Mouse (Mus musculus): Measurements from ENCODE around the gene Gpc5.

- TF ChIP-seq TAL1 (IDR thresholded peaks at IDR 0.05; ENCODE audit: low read length): no peak
- TF ChIP-seq GATA1 (IDR thresholded peaks at IDR 0.05; ENCODE audit: low read length): no peak
Measured at GRCm38 (mm10) chr14:116384602-116385001, 1292.6 kb downstream of the Gpc5 start.
